Mouse (Mus musculus): ENCODE measurements at regions not wholly inside any gene's neighbourhood (a gene's known extent, or its start where the extent isn't known, plus 50 kb on each side); places are given as distances from the start of the nearest gene placed in this dataset.

DNA sequence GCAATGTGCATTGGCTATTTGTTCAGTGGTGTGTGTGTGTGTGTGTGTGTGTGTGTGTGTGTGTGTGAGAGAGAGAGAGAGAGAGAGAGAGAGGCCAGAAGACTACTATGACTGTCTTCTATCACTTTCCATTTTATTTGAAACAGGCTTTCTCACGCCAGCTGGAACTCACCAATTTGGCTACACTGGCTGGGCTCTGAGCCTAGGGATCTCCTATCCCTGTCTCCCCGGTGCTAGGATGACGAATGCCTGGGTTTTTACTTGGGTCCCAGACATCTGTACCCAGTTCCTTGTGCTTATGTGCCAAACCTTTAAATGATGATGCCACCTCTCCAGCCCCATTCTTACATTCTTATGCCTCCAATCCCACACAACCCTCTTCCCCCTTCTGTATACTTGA, 120.6 kb upstream of the Mrps10 start:
- TF ChIP-seq EP300 (IDR thresholded peaks at IDR 0.05; ENCODE audit: insufficient read depth, low read depth, low read length) (no peak), CTCF (IDR thresholded peaks at IDR 0.05; ENCODE audit: low read depth, low read length) (no peak)
